Mouse (Mus musculus) hindbrain, embryonic 12.5 days (tissue): ENCODE measurements around the gene Arid2. TPM values are rescaled to one million over a fixed set of nuclear protein-coding genes. Genes with fewer than 3 reads are reported as not detected.
A peak's percentile ranks its signal among the peaks of the same experiment; 100 is the strongest.
"Not testable (repeated sequence)": the region's sequence is repeated elsewhere in the genome, so short reads cannot be mapped to it uniquely, and the experiment has no call there.

Experiments used
- ATAC-seq: fragments of 200-750 bp; cut with Nextera tagmentation; 2 replicates; pipeline ENCODE4 v1.8.0; 2017; ENCODE audit warnings: moderate TSS enrichment; ENCODE audit not compliant: low FRiP score
- H3K27ac ChIP-seq: fragments of 300-500 bp; sonication (generic); 2 replicates; pipeline ENCODE4 v1.5.1; 2016; ENCODE audit warnings: mild to moderate bottlenecking
- H3K27me3 ChIP-seq: fragments of 300-500 bp; sonication (generic); 2 replicates; pipeline ENCODE4 v1.6.1; 2016; ENCODE audit warnings: mild to moderate bottlenecking
- H3K36me3 ChIP-seq: fragments of 300-500 bp; sonication (generic); 2 replicates; pipeline ENCODE4 v1.6.1; 2016; ENCODE audit warnings: mild to moderate bottlenecking
- H3K4me1 ChIP-seq: fragments of 300-500 bp; sonication (generic); 2 replicates; pipeline ENCODE4 v1.6.1; 2016
- H3K4me2 ChIP-seq: fragments of 300-500 bp; sonication (generic); replicated peaks from 2 replicates; pipeline ENCODE4 v1.6.1; 2016; ENCODE audit warnings: mild to moderate bottlenecking
- H3K4me3 ChIP-seq: fragments of 300-500 bp; sonication (generic); 2 replicates; pipeline ENCODE4 v1.5.1; 2016; ENCODE audit warnings: mild to moderate bottlenecking
- H3K9ac ChIP-seq: fragments of 300-500 bp; sonication (generic); 2 replicates; pipeline ENCODE4 v1.6.1; 2016; ENCODE audit warnings: mild to moderate bottlenecking, moderate library complexity
- H3K9me3 ChIP-seq: fragments of 300-500 bp; sonication (generic); replicated peaks from 2 replicates; pipeline ENCODE4 v1.6.1; 2016; ENCODE audit warnings: mild to moderate bottlenecking
- WGBS: fragments of 180-500 bp; shearing (Covaris S2); methylation state at CpG from one replicate; pipeline ENCODE4 v1.1.7; 2016; 5-methylcytosine and 5-hydroxymethylcytosine counted together
- polyA plus RNA-seq: library from polyadenylated mRNA; unstranded; fragments of >200 nt; fragmentation: Nextera tagmentation; extraction: Ambion mirVana; gene quantifications from 2 replicates; pipeline ENCODE4 v1.2.1, GENCODE M21; 2016

Gene Arid2
- polyA plus RNA-seq = 34.4 and 37.3 TPM in 2 replicates

DNA sequence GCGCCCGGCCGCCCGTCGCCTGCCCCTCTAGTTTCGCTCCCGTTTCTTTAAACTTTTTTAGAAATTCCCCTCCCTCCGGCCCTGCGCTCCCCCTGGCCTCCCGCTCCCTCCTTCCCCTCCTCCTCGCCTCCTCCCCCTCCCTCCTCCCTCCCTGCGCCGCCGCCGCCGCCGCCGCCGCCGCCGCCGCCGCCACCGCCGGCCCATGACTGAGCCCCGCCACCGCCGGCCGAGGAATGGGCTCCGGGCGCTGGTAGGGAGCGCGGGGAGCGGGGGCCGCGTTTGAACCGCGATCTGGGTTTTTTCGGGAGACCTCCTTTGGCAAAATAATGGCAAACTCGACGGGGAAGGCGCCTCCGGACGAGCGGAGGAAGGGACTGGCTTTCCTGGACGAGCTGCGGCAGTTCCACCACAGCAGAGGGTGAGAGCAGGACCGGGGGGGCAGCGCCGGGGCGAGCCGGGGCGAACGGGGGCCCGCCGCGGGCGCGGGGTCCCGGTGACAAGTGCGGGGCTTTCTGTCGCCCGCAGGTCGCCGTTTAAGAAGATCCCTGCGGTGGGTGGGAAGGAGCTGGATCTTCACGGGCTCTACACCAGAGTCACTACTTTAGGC lies at the start of gene Arid2:
Gene Arid2, plus strand, starts transcription at position 150 of the 607 bp plus-strand sequence.
- no peaks in the 10 kb centered on the region for H3K9me3 ChIP-seq
- WGBS = under 1% methylated on average over 42 of the region's 67 CpGs

DNA sequence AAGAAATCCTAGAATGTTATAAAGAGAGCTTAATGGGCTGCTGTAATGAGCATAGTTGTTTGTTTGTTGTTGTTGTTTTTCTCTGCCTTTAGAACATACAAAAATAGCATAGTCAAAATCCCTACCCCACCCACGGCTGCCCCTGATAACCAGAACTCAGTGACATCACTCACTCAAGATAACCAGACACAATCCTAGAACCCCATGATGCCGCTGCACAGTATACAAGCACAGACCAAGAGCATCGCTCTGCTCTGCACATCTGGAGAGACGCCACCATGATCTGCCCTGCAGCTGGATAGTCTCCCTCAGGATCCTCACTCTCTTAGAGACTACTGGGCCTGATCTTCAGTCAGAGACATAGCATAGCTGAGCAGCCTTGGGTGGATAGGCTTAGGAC lies 49.2 kb upstream of the Arid2 start:
- no peak for ATAC-seq
- H3K9ac ChIP-seq = no peak overlapping the region
- WGBS = 90% methylated on average over 4 of the region's 4 CpGs

More for the DNA sequence above, at the start of gene Arid2:
- no peaks in the 10 kb centered on the region for H3K27me3 ChIP-seq
- no peaks in the 10 kb centered on the region for H3K36me3 ChIP-seq
- H3K27ac ChIP-seq = peak within 1 kb of the TSS; percentile 100
- H3K4me1 ChIP-seq = peaks cover 20% of the 10 kb centered on the region
- H3K4me2 ChIP-seq = peak within 1 kb of the TSS; percentile 85
- ATAC-seq = peak; percentile 39
- peak within 1 kb of the TSS; percentile 95 for H3K4me3 ChIP-seq
- peak within 1 kb of the TSS; percentile 99 for H3K9ac ChIP-seq

DNA sequence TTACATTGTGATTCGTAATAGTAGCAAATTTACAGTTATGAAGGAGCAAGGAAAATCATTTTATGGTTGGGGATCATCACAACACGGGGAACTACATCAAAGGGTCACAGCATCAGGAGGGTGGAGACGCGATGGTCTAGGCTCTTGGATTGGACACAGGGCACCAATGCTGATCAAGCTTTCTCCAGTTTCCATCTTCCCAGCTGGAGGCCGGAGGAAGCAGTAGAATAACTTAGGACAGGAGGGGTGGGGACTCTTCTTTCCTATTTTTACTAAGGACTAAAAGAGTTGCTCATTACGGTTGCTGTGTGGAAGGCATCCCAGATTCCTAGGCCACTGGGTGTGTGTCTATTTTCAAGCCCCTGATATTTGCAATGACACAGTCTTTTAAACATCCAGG lies 43.1 kb upstream of the Arid2 start:
- no peaks in the 10 kb centered on the region for H3K4me1 ChIP-seq
- no peak overlapping the region for H3K9ac ChIP-seq
- no peak overlapping the region for H3K4me2 ChIP-seq
- WGBS = 87% methylated on average over 6 of the region's 6 CpGs
- no peaks in the 10 kb centered on the region for H3K27me3 ChIP-seq
- no peak overlapping the region for H3K27ac ChIP-seq
- H3K4me3 ChIP-seq = no peak overlapping the region
- H3K9me3 ChIP-seq = 0 out of 2 replicates have a peak, but pooled peaks cover 2% of the 10 kb centered on the region
- ATAC-seq = no peak
- no peaks in the 10 kb centered on the region for H3K36me3 ChIP-seq

More for the DNA sequence above, 49.2 kb upstream of the Arid2 start:
- H3K27me3 ChIP-seq = no peaks in the 10 kb centered on the region
- H3K4me3 ChIP-seq = no peak overlapping the region
- no peaks in the 10 kb centered on the region for H3K36me3 ChIP-seq
- H3K27ac ChIP-seq = no peak overlapping the region
- H3K4me2 ChIP-seq = no peak overlapping the region
- no peaks in the 10 kb centered on the region for H3K9me3 ChIP-seq
- H3K4me1 ChIP-seq = peaks cover 3% of the 10 kb centered on the region; the same call in 1 of the 2 replicates

DNA sequence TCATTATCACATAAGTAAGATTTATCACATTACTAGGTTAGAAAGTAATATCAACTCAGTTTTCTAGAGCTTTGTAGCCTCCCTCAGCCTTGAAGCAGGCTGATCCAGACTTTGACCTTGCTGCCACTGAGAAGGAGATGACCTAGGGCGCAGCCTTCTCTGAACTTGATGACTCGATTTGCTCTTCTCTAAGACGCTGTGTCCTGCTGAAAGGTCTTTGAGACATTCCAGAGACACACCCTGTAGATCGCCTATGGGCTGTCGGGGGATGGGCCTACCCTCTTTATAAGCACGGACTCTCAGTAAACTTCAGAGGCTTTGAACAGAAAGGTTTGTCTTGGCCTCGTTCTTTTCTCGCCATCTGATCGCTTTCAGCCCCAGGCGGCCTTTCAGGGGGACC lies 42.6 kb upstream of the Arid2 start:
- WGBS = 70% methylated on average over 10 of the region's 10 CpGs
- not testable (repeated sequence) for H3K9ac ChIP-seq, H3K36me3 ChIP-seq, H3K4me1 ChIP-seq, ATAC-seq, H3K27me3 ChIP-seq, H3K9me3 ChIP-seq, H3K27ac ChIP-seq, H3K4me3 ChIP-seq, H3K4me2 ChIP-seq

DNA sequence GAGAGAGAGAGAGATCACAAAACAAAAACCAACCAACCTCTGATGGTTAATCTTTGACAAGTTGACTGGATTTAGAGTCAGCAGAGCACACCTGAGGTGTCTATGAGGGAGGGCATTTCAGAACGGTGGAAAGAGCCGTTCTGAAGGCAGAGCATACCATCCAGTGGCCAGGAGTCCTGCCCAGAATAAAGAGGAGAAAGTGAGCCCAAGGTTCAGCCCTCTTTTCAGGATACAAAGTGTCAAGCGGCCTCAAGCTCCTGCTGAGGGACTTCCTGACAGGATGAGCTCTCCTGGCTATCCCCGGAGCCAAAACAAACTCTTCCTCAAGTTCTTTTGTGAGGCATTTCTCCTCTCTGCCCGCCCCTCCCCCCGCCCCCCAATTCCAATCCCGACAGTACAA lies 33.5 kb upstream of the Arid2 start:
- Histone ChIP-seq H3K9me3 (no peaks in the 10 kb centered on the region), H3K4me3 (peak overlapping the region; percentile 26), H3K27ac (no peak overlapping the region), H3K4me2 (peak overlapping the region; percentile 56), H3K36me3 (no peaks in the 10 kb centered on the region), H3K27me3 (no peaks in the 10 kb centered on the region), H3K4me1 (peaks cover 5% of the 10 kb centered on the region; the same call in 1 of the 2 replicates), H3K9ac (peak overlapping the region; percentile 32; the same call in 1 of the 2 replicates)
- 1% methylated on average over 7 of the region's 7 CpGs for WGBS
- no peak for ATAC-seq

DNA sequence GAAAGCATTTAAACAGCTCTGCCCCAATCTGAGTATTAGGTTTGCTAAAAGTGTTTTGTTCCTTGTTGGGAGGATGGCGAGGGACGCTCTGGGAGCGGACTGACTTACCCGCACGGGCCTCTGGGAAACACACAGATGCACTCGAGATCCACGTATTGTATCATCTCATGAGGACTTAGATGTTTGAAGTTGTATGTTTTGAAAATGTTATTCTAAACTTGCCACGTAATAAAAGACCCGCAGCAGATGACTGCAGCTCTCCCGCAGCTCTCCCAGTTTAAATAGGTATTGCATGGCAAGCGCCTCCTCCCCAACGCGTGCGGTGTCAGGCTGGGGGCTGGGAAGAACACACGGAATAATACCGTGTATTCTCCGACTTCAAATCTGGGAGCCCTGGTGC lies 33.0 kb upstream of the Arid2 start:
- Histone ChIP-seq H3K27ac (no peak overlapping the region), H3K27me3 (no peaks in the 10 kb centered on the region), H3K4me2 (peak overlapping the region; percentile 56), H3K36me3 (no peaks in the 10 kb centered on the region), H3K9me3 (no peaks in the 10 kb centered on the region), H3K4me3 (peak overlapping the region; percentile 26), H3K4me1 (peaks cover 5% of the 10 kb centered on the region; the same call in 1 of the 2 replicates), H3K9ac (peak overlapping the region; percentile 32; the same call in 1 of the 2 replicates)
- under 1% methylated on average over 17 of the region's 17 CpGs for WGBS
- ATAC-seq = no peak

DNA sequence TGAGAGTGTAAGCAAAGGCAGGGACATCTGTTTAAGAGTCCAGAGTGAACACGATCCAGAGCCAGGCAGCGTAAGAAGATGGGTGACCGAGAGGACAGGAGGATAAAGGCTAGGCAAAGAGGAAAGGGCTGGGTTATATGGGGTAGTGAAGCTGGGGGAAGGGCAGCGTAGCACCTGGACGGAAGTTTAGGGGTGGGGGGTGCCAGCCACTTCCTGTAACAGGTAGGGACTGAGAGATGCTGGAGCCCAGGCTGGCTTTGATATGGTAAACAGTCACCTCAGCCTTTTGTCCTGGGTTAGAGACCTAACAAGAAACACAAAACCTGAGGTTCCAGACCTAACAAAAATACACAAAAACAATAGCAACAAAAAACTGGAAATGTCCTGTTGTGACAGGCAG lies 29.5 kb upstream of the Arid2 start:
- no peaks in the 10 kb centered on the region for H3K36me3 ChIP-seq
- WGBS = 73% methylated on average over 5 of the region's 5 CpGs
- no peak for ATAC-seq
- no peak overlapping the region for H3K27ac ChIP-seq
- no peaks in the 10 kb centered on the region for H3K27me3 ChIP-seq
- no peak overlapping the region for H3K4me3 ChIP-seq
- H3K9me3 ChIP-seq = peaks cover 24% of the 10 kb centered on the region
- peaks cover 5% of the 10 kb centered on the region; the same call in 1 of the 2 replicates for H3K4me1 ChIP-seq
- no peak overlapping the region for H3K9ac ChIP-seq
- H3K4me2 ChIP-seq = no peak overlapping the region

DNA sequence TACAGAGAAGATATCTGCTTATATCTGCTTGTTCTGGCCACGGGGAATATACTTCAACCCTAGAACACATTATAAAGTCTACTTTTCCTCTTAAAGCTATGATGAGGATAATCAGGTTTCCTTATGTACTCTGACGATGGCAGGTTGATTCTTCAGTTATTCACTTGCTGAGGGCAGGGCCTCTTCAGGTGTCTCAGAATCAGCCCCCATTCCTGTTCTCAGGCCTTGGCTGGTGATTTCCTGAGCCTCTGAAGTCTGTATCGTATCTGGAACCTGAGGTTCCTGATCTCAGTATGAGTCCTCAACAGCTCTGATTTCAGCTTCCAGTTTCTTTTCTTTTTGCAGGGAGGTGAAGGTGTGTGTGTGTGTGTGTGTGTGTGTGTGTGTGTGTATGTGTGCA lies 22.7 kb upstream of the Arid2 start:
- WGBS = 94% methylated on average over 3 of the region's 3 CpGs
- no peak overlapping the region for H3K4me2 ChIP-seq
- no peaks in the 10 kb centered on the region for H3K4me1 ChIP-seq
- H3K27ac ChIP-seq = no peak overlapping the region
- ATAC-seq = no peak
- peaks cover 46% of the 10 kb centered on the region for H3K9me3 ChIP-seq
- no peak overlapping the region for H3K4me3 ChIP-seq
- H3K9ac ChIP-seq = no peak overlapping the region
- no peaks in the 10 kb centered on the region for H3K27me3 ChIP-seq
- H3K36me3 ChIP-seq = peaks cover 33% of the 10 kb centered on the region

DNA sequence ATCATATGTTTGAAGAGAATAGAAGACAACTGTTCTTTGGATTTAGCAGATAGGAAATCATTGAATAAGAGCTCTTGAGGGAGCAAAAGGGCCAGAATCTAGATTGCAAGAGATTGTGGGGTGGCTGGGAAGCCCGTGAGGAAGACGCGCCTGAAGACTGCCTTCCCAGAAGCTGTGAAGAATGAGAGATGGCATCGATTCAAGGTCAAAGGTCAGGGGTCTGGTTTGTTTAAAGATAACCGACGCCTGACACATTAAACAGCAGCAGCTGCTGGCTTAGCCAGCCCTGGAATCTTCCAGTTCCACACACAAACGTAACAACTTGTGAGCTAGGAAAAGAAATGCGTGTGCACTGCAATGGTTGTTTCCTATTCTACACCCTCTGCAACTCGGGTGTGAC lies 19.4 kb upstream of the Arid2 start:
- Histone ChIP-seq H3K9ac (no peak overlapping the region), H3K36me3 (peaks cover 36% of the 10 kb centered on the region), H3K9me3 (peaks cover 21% of the 10 kb centered on the region; the same call in 1 of the 2 replicates), H3K27ac (no peak overlapping the region), H3K4me1 (peaks cover 10% of the 10 kb centered on the region), H3K27me3 (no peaks in the 10 kb centered on the region), H3K4me3 (no peak overlapping the region), H3K4me2 (no peak overlapping the region)
- WGBS = 93% methylated on average over 9 of the region's 9 CpGs
- no peak for ATAC-seq

DNA sequence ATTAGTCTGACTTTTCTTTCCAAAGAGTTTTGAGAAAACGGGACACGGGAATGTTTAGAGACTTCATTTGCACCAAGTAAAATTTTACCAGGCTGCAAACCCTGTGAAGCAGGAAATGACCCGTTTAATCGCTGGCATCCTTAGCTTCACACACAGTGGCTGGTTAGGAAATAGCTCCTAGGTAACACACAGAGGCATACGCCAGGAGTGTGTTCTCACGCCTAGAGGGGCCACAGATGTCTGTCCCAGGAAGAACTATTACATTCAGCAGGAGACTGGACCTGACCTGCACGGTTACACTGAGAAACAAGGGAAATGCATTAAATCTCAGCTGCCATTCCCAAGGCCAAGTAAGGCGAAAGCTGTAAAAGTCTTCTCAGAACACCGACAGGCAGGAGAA lies 18.7 kb upstream of the Arid2 start:
- no peaks in the 10 kb centered on the region for H3K27me3 ChIP-seq
- no peak overlapping the region for H3K4me2 ChIP-seq
- H3K4me1 ChIP-seq = peaks cover 10% of the 10 kb centered on the region
- H3K4me3 ChIP-seq = no peak overlapping the region
- no peak overlapping the region for H3K9ac ChIP-seq
- H3K27ac ChIP-seq = no peak overlapping the region
- H3K9me3 ChIP-seq = peaks cover 16% of the 10 kb centered on the region; the same call in 1 of the 2 replicates
- peaks cover 36% of the 10 kb centered on the region for H3K36me3 ChIP-seq
- ATAC-seq = no peak
- WGBS = 96% methylated on average over 9 of the region's 9 CpGs

DNA sequence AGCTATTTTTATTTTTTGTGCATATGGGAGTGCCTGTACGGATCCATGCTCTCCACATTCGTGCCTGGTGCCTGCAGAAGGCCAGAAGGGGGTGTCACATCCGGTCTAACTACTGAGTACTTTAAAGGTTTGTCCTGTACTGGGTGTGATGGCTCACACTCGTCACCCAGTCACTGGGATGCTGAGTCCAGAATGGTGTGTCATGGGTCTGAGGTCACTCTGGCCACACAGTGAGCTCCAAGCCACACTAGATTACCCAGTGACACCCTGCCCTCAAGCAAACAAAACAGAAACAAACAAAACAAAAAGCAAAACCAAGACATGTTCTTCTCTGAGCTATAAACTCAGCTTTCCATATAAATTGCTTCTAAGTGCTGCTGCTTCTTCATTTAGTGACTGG lies 17.9 kb upstream of the Arid2 start:
- Histone ChIP-seq H3K9me3 (peaks cover 15% of the 10 kb centered on the region; the same call in 1 of the 2 replicates), H3K9ac (no peak overlapping the region), H3K4me1 (peaks cover 10% of the 10 kb centered on the region), H3K4me3 (no peak overlapping the region), H3K4me2 (no peak overlapping the region), H3K36me3 (peaks cover 36% of the 10 kb centered on the region), H3K27me3 (no peaks in the 10 kb centered on the region), H3K27ac (no peak overlapping the region)
- no peak for ATAC-seq
- WGBS = 90% methylated on average over 4 of the region's 4 CpGs

DNA sequence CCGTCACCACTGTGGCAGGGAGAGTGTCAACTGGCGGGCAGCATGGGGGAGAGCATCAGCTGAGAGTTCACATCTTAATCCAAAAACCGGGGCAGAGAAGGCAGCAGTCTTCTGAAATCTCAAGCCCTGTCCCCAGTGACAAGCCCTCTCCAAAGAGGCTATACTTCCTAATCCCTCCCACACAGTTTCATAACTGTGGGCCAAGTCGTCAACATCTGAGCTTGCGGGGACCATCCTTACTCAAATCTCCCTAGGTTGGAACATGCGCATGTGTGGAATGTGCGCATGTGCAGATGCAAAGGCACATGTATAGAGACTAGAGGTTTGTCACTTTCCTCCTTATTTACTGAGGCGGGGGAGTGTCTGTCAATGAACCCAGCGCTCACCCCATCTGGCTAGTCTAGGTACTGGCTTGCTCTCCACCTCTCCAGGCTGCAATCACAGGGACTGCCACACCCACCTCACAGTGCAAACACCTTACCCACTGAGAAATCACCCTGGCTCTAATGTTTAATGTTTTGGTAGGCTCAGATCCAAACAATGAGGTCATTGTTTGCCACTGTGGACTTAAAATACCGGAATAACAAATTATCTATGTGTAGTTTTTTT lies 16.9 kb upstream of the Arid2 start:
- Histone ChIP-seq H3K4me2 (no peak overlapping the region), H3K27ac (no peak overlapping the region), H3K9ac (no peak overlapping the region), H3K27me3 (no peaks in the 10 kb centered on the region), H3K4me1 (peaks cover 10% of the 10 kb centered on the region), H3K36me3 (peaks cover 36% of the 10 kb centered on the region), H3K4me3 (no peak overlapping the region), H3K9me3 (peaks cover 11% of the 10 kb centered on the region; the same call in 1 of the 2 replicates)
- ATAC-seq = no peak
- 90% methylated on average over 10 of the region's 10 CpGs for WGBS
